Mouse (Mus musculus) erythroblast, embryonic 14.5 days (primary cell): ENCODE results near the gene Rras2. TPM values are rescaled to one million over a fixed set of nuclear protein-coding genes. Genes with fewer than 3 reads are reported as not detected.

Experiments used
- H3K27me3 ChIP-seq: 2 replicates; pipeline ENCODE4 v1.6.1; 2012; ENCODE audit warnings: inconsistent platforms; ENCODE audit not compliant: control insufficient read depth
- H3K36me3 ChIP-seq: 2 replicates; pipeline ENCODE4 v1.6.1; 2012; ENCODE audit warnings: mild to moderate bottlenecking, inconsistent platforms; ENCODE audit not compliant: control insufficient read depth
- H3K4me1 ChIP-seq: 2 replicates; pipeline ENCODE4 v1.6.1; 2012; ENCODE audit warnings: inconsistent platforms; ENCODE audit not compliant: control insufficient read depth
- H3K4me3 ChIP-seq: replicated peaks from 2 replicates; pipeline ENCODE3; 2012; ENCODE audit warnings: moderate library complexity, mild to moderate bottlenecking, inconsistent platforms
- H3K9me3 ChIP-seq: 2 replicates; pipeline ENCODE4 v1.6.1; 2012; ENCODE audit warnings: low read length, inconsistent platforms, mixed read lengths; ENCODE audit not compliant: control insufficient read depth
- GATA1 ChIP-seq: IDR thresholded peaks from 2 replicates; pipeline ENCODE4 v1.6.1; 2012; ENCODE audit warnings: low read length, inconsistent platforms, mixed read lengths
- TAL1 ChIP-seq: IDR thresholded peaks from 3 replicates; pipeline ENCODE4 v1.6.1; 2012; ENCODE audit warnings: low read length, inconsistent platforms, mixed read lengths
- polyA plus RNA-seq: library from polyadenylated mRNA; stranded (reverse); fragments of >175 nt; gene quantifications from 2 replicates; pipeline ENCODE4 v1.2.3, GENCODE M21; 2012

Gene Rras2
- polyA plus RNA-seq, 1 experiment, result not detected

DNA sequence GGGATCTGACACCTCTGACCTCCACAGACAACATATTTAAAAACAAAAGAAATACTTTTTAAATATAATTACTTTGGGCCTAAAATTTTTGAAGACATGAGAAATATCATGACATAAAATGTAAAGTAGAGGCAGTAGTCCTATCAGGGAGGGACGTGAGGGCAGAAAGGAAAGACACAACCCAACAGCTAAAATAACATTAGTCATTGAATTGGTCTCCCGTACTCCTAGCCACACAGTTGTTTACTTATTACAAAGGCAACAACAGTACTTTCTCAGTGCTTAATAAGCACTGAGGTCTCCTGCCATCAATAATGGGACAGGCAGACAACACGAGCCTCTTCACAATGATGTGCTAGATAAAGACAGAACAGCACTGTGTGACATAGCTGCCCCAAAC, 16.2 kb downstream of the Rras2 start:
- no peaks in the 10 kb centered on the region for H3K27me3 ChIP-seq
- no peak overlapping the region for H3K4me3 ChIP-seq
- TF ChIP-seq GATA1, result no peak
- TF ChIP-seq TAL1, result no peak
- H3K9me3 ChIP-seq, result no peaks in the 10 kb centered on the region
- H3K36me3 ChIP-seq, result no peaks in the 10 kb centered on the region
- H3K4me1 ChIP-seq, result no peaks in the 10 kb centered on the region

DNA sequence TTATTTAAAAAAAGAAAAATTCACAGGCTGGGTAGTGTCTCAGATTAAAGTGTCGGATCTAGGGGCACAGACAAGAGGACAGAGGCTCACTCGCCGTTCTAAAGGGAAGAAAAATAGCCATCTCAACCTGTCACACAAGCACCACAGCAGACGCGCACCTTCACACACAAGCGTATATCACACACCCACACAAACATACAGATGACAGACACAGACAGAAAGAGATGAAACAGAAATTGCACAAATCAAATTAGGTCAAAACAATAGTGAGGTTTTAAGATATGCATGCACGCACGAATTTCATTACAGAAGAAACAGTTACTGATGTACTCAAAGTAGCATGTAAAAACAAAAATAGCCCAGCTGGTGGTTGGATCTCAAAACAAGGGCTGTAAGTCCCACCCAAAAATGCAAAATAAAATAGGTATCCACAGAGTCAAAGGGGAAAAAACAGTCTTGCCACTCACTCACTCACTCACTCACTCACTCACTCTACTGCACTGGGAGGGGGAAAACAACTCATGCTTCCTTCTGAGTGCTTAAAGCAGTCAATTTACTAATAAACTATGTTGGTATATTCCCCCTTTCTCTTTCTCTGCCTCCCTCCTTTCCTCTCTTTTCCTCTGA, 23.9 kb downstream of the Rras2 start:
- no peak overlapping the region for H3K4me3 ChIP-seq
- no peaks in the 10 kb centered on the region for H3K36me3 ChIP-seq
- no peaks in the 10 kb centered on the region for H3K27me3 ChIP-seq
- TF ChIP-seq TAL1 (no peak), GATA1 (no peak)
- H3K4me1 ChIP-seq, result no peaks in the 10 kb centered on the region
- no peaks in the 10 kb centered on the region for H3K9me3 ChIP-seq

DNA sequence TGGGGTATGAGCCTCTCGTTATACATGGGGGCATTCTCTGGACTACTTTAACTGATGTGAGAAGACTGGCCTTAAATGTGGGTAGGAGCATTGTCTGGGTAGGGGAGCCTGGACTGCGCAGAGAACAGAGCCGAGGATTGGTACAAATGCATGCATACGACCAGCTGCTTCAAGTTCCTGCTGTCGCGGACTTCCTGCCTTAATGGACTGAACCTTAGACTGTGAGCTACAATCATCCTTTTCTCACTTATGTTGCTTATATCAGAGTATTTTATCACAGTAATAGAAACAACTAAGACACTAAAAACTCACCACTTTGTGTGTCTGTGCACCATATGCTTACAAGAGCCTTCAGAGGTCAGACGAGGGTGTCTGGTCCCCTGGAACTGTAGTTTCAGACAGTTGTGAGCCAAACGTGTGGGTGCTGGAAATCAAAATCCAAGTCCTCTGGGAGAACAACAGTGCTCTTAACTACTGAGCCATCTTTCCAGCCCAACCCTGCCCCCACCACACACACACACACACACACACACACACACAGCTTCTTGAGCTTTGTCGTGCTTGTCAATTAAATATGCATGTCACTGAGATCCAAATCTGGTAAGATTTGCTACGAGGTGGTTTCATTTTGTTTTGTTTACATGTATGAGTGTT, 26.6 kb downstream of the Rras2 start:
- H3K9me3 ChIP-seq, result no peaks in the 10 kb centered on the region
- no peaks in the 10 kb centered on the region for H3K4me1 ChIP-seq
- H3K4me3 ChIP-seq, result no peak overlapping the region
- H3K27me3 ChIP-seq, result no peaks in the 10 kb centered on the region
- no peaks in the 10 kb centered on the region for H3K36me3 ChIP-seq
- TF ChIP-seq TAL1 (no peak), GATA1 (no peak)

DNA sequence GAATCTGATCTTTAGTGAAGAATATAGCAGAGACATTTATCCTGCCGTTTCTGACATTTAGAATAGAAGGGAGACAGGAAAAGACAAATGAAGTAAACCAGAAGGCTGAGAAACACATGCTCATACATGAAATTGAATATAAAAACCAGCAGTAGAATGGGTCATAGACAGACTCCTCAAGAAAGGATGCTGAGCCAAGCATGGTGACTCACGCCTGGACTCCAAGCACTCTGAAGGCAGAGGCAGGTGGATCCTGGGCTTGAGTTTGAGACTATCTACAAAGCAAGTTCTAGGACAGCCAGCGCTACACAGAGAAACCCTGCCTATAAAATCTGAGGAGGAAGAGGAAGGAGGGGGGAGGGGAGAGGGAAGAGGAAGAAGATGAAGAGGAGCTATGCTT, 27.4 kb downstream of the Rras2 start:
- no peak overlapping the region for H3K4me3 ChIP-seq
- no peaks in the 10 kb centered on the region for H3K9me3 ChIP-seq
- no peak for TF ChIP-seq GATA1
- no peak for TF ChIP-seq TAL1

DNA sequence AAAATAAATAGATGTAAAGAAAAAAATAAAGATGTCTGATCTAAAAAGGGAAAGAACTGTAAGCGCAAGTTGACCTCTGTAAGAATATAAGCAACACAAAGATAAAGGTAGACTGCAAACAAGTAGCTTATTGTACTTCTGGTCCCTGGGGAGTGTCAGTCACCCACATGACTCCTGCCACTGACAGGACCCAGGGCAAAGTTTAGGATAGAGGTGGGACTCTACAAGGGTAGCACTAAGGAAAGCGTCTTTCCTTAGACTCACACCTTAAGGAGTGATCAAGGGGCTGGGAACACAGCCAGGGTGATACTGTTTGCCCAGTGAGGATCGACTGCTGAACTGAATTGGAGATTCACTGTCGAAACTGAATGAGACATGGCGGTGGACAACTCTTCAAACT, 28.7 kb downstream of the Rras2 start:
- no peak overlapping the region for H3K4me3 ChIP-seq
- H3K27me3 ChIP-seq, result no peaks in the 10 kb centered on the region
- TF ChIP-seq GATA1 (no peak), TAL1 (no peak)
- H3K9me3 ChIP-seq, result no peaks in the 10 kb centered on the region
- no peaks in the 10 kb centered on the region for H3K4me1 ChIP-seq
- no peaks in the 10 kb centered on the region for H3K36me3 ChIP-seq

More for the DNA sequence above, 27.4 kb downstream of the Rras2 start:
- Histone ChIP-seq H3K4me1 (no peaks in the 10 kb centered on the region), H3K36me3 (no peaks in the 10 kb centered on the region), H3K27me3 (no peaks in the 10 kb centered on the region)

DNA sequence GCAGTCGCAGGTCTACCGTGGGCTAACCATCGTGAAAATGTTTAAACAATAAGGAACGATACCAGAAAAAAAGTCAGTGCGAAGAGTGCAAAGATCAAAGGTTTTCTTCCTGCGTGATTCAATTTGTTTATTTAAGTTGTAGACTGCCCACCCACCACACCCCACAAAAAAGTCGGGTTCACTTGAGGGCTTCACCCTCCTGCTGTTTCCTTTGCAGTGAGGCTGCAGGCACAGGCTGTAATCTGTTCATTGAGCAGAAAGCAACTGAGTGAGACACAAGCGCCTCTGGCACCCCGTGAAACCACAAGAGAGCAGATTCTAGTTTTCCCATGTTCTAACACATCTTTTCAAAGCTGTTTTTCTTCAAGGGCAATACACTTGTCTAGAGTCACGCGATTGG, 29.6 kb downstream of the Rras2 start:
- H3K27me3 ChIP-seq, result no peaks in the 10 kb centered on the region
- no peaks in the 10 kb centered on the region for H3K9me3 ChIP-seq
- no peaks in the 10 kb centered on the region for H3K4me1 ChIP-seq
- no peak overlapping the region for H3K4me3 ChIP-seq
- TF ChIP-seq TAL1 (no peak), GATA1 (no peak)
- no peaks in the 10 kb centered on the region for H3K36me3 ChIP-seq

DNA sequence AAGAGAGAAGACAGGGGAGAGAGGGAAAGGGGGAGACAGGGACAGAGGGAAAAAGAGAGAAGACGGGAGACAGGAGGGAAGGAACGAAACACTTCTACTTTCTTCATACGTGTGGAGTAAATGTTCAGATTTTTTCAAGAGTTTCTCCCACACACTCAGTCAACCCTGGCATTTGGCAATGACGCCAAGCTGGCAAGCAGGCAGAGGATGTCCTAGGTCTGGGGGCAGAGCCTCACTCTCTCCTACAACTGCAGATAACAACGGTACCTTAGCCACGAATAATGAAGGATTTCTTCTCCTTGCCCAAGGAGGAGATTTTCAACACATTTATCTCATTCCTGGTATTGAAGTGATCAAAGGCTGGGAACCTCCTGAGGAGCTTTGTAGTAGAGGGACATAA, 30.2 kb downstream of the Rras2 start:
- Histone ChIP-seq H3K27me3 (no peaks in the 10 kb centered on the region), H3K4me3 (no peak overlapping the region), H3K9me3 (no peaks in the 10 kb centered on the region), H3K36me3 (no peaks in the 10 kb centered on the region), H3K4me1 (no peaks in the 10 kb centered on the region; the same call in none of the 2 replicates)
- no peak for TF ChIP-seq GATA1
- no peak for TF ChIP-seq TAL1

DNA sequence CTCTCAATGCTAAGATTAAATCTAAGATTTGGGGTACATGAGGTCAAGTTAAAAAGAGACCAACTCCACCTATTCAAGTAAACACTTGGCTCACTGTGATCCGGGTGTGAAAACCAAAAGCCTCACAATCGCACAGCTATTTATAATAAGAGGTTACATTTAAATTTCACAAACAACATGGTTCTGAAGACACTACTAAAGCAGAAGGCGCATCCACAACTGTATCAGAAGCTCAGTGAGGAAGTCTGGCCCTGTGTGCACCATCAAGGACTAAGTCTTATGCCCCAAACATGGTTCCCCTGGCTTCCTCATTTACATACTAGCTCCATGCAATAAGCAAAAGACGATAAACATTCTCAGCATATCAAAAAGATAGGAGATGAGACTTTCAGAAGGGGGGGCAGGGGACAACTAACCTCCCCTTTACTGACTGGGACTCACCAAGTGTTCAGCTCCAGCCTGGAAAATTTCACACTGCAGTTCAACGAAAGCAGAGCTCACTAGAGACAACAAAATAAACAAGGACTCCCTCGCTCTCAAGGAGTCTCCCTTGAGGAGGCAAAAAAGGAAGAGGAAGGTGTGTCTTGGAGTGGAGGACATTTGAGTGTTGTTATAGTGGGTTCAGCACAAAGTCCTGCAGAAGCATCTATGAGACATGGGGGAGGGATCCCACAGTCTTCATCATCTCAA, 31.4 kb downstream of the Rras2 start:
- H3K9me3 ChIP-seq, result no peaks in the 10 kb centered on the region
- H3K36me3 ChIP-seq, result no peaks in the 10 kb centered on the region
- H3K4me3 ChIP-seq, result no peak overlapping the region
- peaks cover 4% of the 10 kb centered on the region for H3K4me1 ChIP-seq
- no peaks in the 10 kb centered on the region for H3K27me3 ChIP-seq
- no peak for TF ChIP-seq GATA1
- TF ChIP-seq TAL1, result no peak

DNA sequence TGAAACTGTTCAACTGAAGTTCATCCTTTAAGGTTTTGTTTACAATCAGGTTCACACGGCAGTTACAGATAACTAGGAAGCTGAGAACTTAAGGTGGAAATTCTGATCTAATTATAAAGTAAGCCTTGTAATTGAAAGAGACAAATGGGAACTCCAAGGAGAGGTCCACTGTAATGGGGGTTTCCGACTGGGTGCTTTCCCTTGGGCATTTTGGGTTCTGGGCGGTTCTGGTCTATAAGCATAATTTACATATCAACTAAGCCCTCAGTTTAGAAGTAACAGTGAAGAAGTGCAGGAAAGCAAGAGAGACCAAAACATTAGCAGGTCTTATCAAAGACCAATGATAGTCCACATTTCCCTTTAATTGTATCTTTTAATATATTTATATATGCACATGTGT, 33.8 kb downstream of the Rras2 start:
- H3K9me3 ChIP-seq, result no peaks in the 10 kb centered on the region

More for the DNA sequence above, 33.8 kb downstream of the Rras2 start:
- Histone ChIP-seq H3K36me3 (no peaks in the 10 kb centered on the region), H3K27me3 (no peaks in the 10 kb centered on the region), H3K4me3 (no peak overlapping the region), H3K4me1 (peaks cover 20% of the 10 kb centered on the region)
- no peak for TF ChIP-seq GATA1
